Mouse (Mus musculus) induced T-regulatory cell, adult 2 months (primary cell): ENCODE data around the gene Slc22a26.
"Not testable (repeated sequence)": the region's sequence is repeated elsewhere in the genome, so short reads cannot be mapped to it uniquely, and the experiment has no call there.

Experiments
- DNase-seq: peaks from one replicate; pipeline ENCODE4 v3.0.0-alpha.2; 2012; ENCODE audit warnings: low read depth

Gene Slc22a26

GRCm38 (mm10) chr19:7802571-7802970 lies at the start of gene Slc22a26:
Slc22a26 (minus strand) TSS chr19:7802667.
- no peak for DNase-seq

GRCm38 (mm10) chr19:7829851-7830250 lies 27.4 kb upstream of the Slc22a26 start:
- DNase-seq = no peak

GRCm38 (mm10) chr19:7790571-7790970 lies 11.9 kb downstream of the Slc22a26 start:
- no peak for DNase-seq

- DNase-seq = no peak
These were observed 27.2 kb downstream of the Slc22a26 start for GRCm38 (mm10) chr19:7775306-7775705.

GRCm38 (mm10) chr19:7766124-7766523 lies 36.3 kb downstream of the Slc22a26 start:
- DNase-seq = no peak

- DNase-seq = no peak
These were observed 36.9 kb downstream of the Slc22a26 start for GRCm38 (mm10) chr19:7765599-7765998.

GRCm38 (mm10) chr19:7753371-7753770 lies 49.1 kb downstream of the Slc22a26 start:
- not testable (repeated sequence) for DNase-seq
